Mouse (Mus musculus) CD4-positive, CD25-positive, alpha-beta regulatory T cell, adult 4 months (primary cell): Measurements from ENCODE around the gene Srsf4. TPM values are rescaled to one million over a fixed set of nuclear protein-coding genes. Genes with fewer than 3 reads are reported as not detected.

Source experiments
- ATAC-seq: one replicate; pipeline ENCODE4 v1.8.0; 2017
- polyA plus RNA-seq, 2 experiments: library from polyadenylated mRNA; unstranded; fragments of 100-300 nt; shearing (Covaris generic); gene quantifications; one replicate each; pipeline ENCODE4 v1.2.1; 2017

Gene Srsf4
- polyA plus RNA-seq, 2 experiments from 2014 or later, result 6.7 to 13.2 TPM

GRCm38 (mm10) chr4:131916425-131916824 lies 43.0 kb downstream of the Srsf4 start:
- peak; percentile 62 for ATAC-seq

- no peak for ATAC-seq
Observed at GRCm38 (mm10) chr4:131917010-131917555, 43.7 kb downstream of the Srsf4 start.

- no peak for ATAC-seq
Observed at GRCm38 (mm10) chr4:131918026-131918533, 44.7 kb downstream of the Srsf4 start.

- no peak for ATAC-seq
Observed at GRCm38 (mm10) chr4:131918711-131919500, 45.5 kb downstream of the Srsf4 start.

GRCm38 (mm10) chr4:131919506-131920140 lies 46.2 kb downstream of the Srsf4 start:
- no peak for ATAC-seq

GRCm38 (mm10) chr4:131920141-131920594 lies 46.8 kb downstream of the Srsf4 start:
- ATAC-seq, result no peak

GRCm38 (mm10) chr4:131920595-131921351 lies 47.4 kb downstream of the Srsf4 start:
- ATAC-seq, result no peak

- ATAC-seq, result no peak
Observed at GRCm38 (mm10) chr4:131921461-131922346, 48.3 kb downstream of the Srsf4 start, which contains the start of gene Tmem200b. Gene Tmem200b, plus strand, starts transcription at chr4:131921771.

GRCm38 (mm10) chr4:131922404-131922803 lies 49.0 kb downstream of the Srsf4 start:
- ATAC-seq, result no peak

- ATAC-seq, result no peak
Observed at GRCm38 (mm10) chr4:131924096-131924810, 50.8 kb downstream of the Srsf4 start.

- ATAC-seq, result no peak
Observed at GRCm38 (mm10) chr4:131929146-131929545, 55.7 kb downstream of the Srsf4 start.

GRCm38 (mm10) chr4:131939459-131939858 lies 66.0 kb downstream of the Srsf4 start:
- ATAC-seq, result no peak

- no peak for ATAC-seq
Observed at GRCm38 (mm10) chr4:131940846-131941245, 67.4 kb downstream of the Srsf4 start.

- ATAC-seq, result no peak
Observed at GRCm38 (mm10) chr4:131947848-131948247, 74.4 kb downstream of the Srsf4 start.

- ATAC-seq, result no peak
Observed at GRCm38 (mm10) chr4:131949903-131950302, 76.5 kb downstream of the Srsf4 start.

GRCm38 (mm10) chr4:131950657-131951056 lies 77.2 kb downstream of the Srsf4 start:
- no peak for ATAC-seq
